Mouse (Mus musculus): ENCODE data around the gene Oxct2a. TPM values are rescaled to one million over a fixed set of nuclear protein-coding genes. Genes with fewer than 3 reads are reported as not detected.
"Not testable (repeated sequence)": the region's sequence is repeated elsewhere in the genome, so short reads cannot be mapped to it uniquely, and the experiment has no call there.

Oxct2a gene
- not detected in 2 replicates for total RNA-seq (2014; fragmentation: Nextera tagmentation)
- total RNA-seq (2017), result not detected in 2 replicates

DNA sequence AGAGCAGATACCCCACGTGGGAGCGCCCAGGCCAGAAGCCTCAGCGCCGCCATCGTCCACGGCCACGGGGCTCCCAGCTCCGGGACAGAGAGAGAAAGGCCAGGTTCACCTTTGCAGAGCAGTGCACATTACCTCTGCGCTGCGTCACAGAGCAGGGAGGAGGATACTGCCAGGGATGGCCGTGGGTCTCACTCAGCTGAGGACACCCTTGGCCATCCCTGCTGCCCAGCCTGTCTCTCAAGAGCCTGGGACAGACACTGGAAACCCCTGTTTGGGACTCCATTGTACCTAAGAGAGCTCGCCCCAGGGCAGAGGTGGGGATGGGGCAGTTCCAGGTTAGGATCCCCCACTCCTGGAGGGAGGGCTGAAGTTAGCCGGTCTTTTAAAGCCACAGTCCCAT, at the start of gene Oxct2a:
Gene Oxct2a, minus strand, starts transcription at position 101 of the 400 bp plus-strand sequence.
- peak; percentile 43; the same call in 1 of the 2 replicates for ATAC-seq (replicated peaks; ENCODE audit: poor library complexity, severe bottlenecking)

GRCm38 (mm10) chr4:123363555-123363954, 40.1 kb upstream of the Oxct2a start:
- no peak for ATAC-seq (replicated peaks; ENCODE audit: poor library complexity, severe bottlenecking)

GRCm38 (mm10) chr4:123360771-123361170, 37.3 kb upstream of the Oxct2a start:
- no peak for ATAC-seq (replicated peaks; ENCODE audit: poor library complexity, severe bottlenecking)

DNA sequence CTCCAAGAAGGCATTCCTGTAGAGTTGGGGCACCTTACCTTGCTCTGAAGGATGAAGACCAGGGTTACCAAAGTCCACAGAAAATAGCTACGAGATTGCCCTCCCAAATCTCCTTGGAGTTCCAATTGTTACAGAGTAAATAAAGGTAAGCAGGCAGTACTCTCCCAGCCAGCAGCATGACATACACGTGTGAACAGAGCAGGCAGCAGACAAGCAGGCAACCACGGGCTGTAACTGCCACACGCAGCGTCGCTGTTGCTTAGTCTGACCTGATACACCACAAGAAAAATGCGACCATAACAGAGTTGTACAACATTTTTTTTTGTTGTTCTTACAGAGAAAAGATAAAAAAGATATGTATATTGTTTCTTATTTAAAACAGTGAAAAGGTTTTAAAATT, 35.2 kb upstream of the Oxct2a start:
- no peak for ATAC-seq (replicated peaks; ENCODE audit: poor library complexity, severe bottlenecking)

DNA sequence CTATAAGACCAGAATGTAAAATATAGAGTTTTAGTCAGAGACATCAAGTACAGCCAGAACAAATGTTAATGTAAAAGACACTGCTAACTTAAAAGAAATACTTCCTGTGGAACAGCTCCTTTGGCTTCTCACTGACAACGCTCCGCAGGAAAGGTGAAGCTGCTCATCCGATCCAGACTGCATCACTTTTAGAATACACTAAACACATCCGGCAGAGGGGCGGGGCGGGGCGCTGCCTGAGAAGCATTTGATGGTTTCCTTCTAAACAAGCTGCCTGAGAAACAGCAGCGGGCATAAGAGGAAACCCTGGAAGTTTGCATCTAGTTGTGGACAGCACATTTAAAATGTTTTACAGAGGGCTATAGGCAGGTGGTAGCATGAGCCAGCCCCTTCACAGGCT, 32.5 kb upstream of the Oxct2a start:
- no peak for ATAC-seq (replicated peaks; ENCODE audit: poor library complexity, severe bottlenecking)

DNA sequence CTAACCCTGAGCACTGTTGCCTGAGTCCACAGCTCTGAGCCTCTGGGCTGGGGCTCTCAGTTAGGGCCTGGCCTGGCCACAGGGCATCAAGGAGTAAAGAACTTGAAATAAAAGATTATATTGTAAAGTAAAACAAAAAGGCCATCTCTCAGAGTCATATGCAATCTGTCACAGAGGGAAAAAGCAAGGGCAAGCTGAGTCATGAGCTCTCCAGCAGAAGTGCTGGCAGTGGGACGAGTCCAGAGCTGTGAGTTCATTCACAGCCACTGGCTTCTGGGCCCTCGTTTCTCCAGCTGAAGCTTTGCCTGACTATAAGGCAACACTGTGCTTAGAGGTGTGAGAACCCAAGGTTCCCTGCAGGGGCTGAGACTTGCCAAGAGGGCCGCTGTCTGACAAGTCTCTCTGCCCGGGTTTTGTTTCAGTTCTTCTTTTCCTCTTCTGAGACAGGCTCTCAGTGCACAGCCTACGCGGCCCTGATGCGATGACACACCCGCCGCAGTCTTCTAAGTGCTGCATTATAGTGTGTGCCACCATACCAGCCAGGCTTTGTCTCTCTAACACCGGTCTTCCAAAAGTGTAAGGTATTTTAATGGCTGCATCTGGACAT, 29.9 kb upstream of the Oxct2a start:
- ATAC-seq (replicated peaks; ENCODE audit: poor library complexity, severe bottlenecking), result peak; percentile 86

DNA sequence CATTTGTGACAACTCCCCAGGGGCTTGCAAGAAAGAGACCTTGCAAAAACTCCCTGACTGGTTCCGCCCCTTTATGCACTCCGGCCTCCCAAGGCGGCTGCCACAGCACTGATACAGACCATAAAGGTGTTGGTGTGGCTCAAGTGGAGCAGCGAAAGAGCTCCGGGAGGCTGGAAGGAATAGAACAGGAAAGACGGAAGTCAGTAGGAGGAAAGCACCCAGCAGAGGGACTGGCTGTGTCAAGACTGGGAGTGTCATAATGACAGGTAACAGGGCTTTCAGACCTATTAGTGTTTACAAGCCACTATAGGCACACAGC, 20.0 kb upstream of the Oxct2a start:
- no peak for ATAC-seq (replicated peaks; ENCODE audit: poor library complexity, severe bottlenecking)

- peak; percentile 85 for ATAC-seq (replicated peaks; ENCODE audit: poor library complexity, severe bottlenecking)
Observed at GRCm38 (mm10) chr4:123342642-123343470, 19.4 kb upstream of the Oxct2a start, which contains the start of gene Bmp8a. Gene Bmp8a (minus strand): TSS chr4:123343252.

DNA sequence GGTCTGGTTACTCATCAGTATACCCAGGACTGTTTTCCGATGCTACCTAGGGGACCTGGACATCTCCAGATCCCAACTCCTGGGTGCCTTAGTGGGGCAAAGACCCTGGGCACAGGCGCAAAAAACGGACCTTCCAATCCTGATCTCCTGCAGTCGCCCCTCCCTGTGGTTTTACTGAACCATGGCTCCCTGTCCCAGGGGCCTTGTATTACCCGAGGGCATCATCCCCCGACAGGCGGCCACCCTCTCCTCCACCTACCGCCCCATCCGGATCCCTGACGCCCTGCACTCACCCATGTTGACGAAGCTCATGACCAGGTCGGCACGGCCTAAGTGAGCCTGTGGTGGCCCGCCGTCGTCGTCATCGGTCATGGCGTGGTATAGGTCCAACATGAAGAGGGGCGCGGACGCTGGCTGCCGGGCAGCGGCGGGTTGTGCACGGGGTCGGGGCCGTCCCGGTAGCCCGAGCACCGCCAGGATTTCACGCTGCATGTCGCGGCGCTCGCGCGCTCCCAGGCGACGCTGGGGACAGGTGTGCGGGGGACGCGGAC, 18.7 kb upstream of the Oxct2a start:
- peak; percentile 21 for ATAC-seq (replicated peaks; ENCODE audit: poor library complexity, severe bottlenecking)

DNA sequence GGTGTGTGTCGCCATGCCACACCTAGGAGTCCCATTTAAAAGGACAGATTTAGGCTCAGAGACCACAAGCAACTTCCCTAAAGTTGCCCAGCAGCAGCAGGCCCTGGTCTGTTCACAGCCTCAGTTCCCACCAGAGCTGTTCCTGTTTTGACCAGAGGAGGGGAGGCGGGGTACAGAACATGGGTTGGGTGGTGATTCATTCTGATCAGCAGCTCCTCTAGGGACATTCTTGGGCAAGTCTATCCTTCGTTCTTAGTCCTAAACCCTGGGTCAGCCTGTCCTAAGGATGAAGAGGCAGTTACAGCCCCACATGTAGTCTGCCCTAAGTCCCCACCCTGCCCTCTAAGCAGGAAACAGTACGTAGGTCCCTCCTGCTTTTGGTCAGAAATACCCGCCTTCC, 16.8 kb upstream of the Oxct2a start:
- ATAC-seq (replicated peaks; ENCODE audit: poor library complexity, severe bottlenecking), result peak; percentile 42

GRCm38 (mm10) chr4:123337693-123338092, 14.3 kb upstream of the Oxct2a start:
- ATAC-seq (replicated peaks; ENCODE audit: poor library complexity, severe bottlenecking), result no peak

GRCm38 (mm10) chr4:123335796-123336585, 12.6 kb upstream of the Oxct2a start:
- ATAC-seq (replicated peaks; ENCODE audit: poor library complexity, severe bottlenecking), result no peak

- not testable (repeated sequence) for ATAC-seq (replicated peaks; ENCODE audit: poor library complexity, severe bottlenecking)
Observed at GRCm38 (mm10) chr4:123335244-123335643, 11.8 kb upstream of the Oxct2a start.

DNA sequence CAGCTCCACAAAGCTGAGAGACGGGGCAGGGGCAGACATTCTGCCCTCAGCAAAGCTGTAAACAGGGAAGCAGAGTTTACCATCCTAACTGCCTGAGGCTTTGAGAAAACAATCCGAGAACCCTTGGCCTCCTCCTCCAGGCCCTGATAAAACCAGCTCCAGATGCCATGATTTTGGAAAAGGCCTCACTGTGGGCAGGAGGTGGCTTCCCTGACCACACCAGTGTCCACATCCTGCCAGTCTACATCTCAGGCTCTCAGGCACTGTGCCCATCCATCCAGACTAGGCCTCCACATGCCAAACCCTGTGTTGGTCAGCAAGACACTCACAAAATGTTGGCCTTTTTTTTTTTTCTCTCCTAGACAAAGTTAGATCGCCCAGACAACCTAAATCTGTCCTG, 10.7 kb upstream of the Oxct2a start:
- no peak for ATAC-seq (replicated peaks; ENCODE audit: poor library complexity, severe bottlenecking)

- no peak for ATAC-seq (replicated peaks; ENCODE audit: poor library complexity, severe bottlenecking)
Observed at GRCm38 (mm10) chr4:123333151-123333550, 9.7 kb upstream of the Oxct2a start.

- not testable (repeated sequence) for ATAC-seq (replicated peaks; ENCODE audit: poor library complexity, severe bottlenecking)
Observed at GRCm38 (mm10) chr4:123331961-123332360, 8.5 kb upstream of the Oxct2a start.

GRCm38 (mm10) chr4:123331326-123331725, 7.9 kb upstream of the Oxct2a start:
- ATAC-seq (replicated peaks; ENCODE audit: poor library complexity, severe bottlenecking), result no peak

DNA sequence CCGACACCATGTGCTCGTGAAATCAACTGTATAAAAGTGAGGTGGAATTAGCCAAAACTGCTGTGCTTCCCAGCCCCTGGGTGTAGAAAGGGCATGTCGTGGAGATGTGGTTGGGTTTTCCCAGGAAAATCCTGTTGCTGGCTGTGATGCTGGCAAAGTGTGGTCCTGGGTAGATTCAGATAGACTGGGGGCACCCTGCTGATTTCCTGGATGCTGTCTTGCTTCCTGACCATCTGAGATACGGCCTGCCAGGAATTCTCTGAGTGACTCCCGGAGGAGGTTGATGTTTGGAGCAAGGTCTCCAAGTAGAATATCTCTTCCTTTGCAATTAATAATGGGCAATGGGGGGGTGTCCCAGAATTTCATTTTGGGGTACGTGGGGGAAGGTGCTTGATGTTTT, 5.5 kb upstream of the Oxct2a start:
- ATAC-seq (replicated peaks; ENCODE audit: poor library complexity, severe bottlenecking), result no peak

DNA sequence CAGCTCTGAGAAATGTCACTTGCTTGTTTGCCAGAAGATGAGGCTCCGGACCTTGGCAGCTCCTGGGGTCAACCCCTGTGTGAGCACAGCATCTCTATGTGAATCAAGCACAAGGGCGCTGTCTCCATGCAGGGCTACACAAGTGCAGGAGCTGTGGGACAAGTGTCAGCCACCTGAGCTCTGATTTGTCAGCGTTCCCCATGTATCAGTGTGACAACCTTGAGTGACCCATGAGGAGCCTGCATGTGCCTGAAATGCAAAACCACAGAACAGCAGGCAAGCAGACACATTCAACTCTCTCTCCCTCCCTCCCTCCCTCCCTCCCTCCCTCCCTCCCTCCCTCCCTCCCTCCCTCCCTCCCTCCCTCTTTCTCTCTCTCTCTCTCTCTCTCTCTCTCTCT, 4.2 kb upstream of the Oxct2a start:
- ATAC-seq (replicated peaks; ENCODE audit: poor library complexity, severe bottlenecking), result no peak

- ATAC-seq (replicated peaks; ENCODE audit: poor library complexity, severe bottlenecking), result no peak
Observed at GRCm38 (mm10) chr4:123326087-123326486, 2.7 kb upstream of the Oxct2a start.

DNA sequence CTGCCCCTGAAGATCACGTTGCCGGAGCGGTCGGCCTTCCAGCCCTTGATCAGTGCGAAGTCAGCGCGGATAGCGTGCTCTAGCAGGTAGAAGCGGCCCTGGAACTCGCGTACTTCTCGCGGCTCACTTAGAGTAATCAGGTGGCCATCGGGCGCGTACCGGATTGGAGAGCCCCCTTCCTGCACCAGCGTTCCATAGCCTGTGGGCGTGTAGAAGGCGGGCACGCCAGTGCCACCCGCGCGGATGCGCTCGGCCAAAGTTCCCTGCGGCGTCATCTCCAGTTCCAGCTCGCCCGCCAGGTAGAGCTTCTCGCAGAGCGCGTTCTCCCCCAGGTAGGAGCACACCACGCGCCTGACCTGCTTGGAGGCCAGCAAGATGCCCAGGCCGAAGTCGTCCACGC, 524 bp downstream of the Oxct2a start:
- ATAC-seq (replicated peaks; ENCODE audit: poor library complexity, severe bottlenecking), result peak; percentile 71
